Mouse (Mus musculus) gastrocnemius, adult 2 months (tissue): ENCODE results near the gene Prm1. TPM values are rescaled to one million over a fixed set of nuclear protein-coding genes. Genes with fewer than 3 reads are reported as not detected.

ENCODE experiments used
- DNase-seq: peaks from one replicate; pipeline ENCODE4 v3.0.0; 2022
- H3K27ac ChIP-seq: fragments of 200-600 bp; 2 replicates; pipeline ENCODE4 v1.8.1; 2022; ENCODE audit warnings: mild to moderate bottlenecking
- H3K4me3 ChIP-seq: fragments of 200-600 bp; 2 replicates; pipeline ENCODE4 v1.8.1; 2022; ENCODE audit warnings: mild to moderate bottlenecking, moderate library complexity
- CTCF ChIP-seq: fragments of 200-600 bp; IDR thresholded peaks from 2 replicates; pipeline ENCODE4 v1.8.1; 2022; ENCODE audit warnings: antibody characterized with exemption, mild to moderate bottlenecking, moderate library complexity
- intact Hi-C: fragments of 180-260 bp; cut with DNase I; formaldehyde crosslinking; loops from one replicate; pipeline ENCODE4 v1.15.1; 2025
- total RNA-seq, 2 experiments: library from RNA; stranded (reverse); gene quantifications; 2 replicates each; pipeline ENCODE4 v1.2.3; 2021

Gene Prm1
- total RNA-seq, 2 experiments from 2014 or later = not detected

GRCm38 (mm10) chr16:10749226-10749625 lies 56.4 kb downstream of the Prm1 start:
- no peak for TF ChIP-seq CTCF
- no peak for DNase-seq
- intact Hi-C loops = no loop called here
- Histone ChIP-seq H3K27ac (no peak overlapping the region), H3K4me3 (no peak overlapping the region)

Other genes with a start within 250 kb of the Prm1 start
- gene Socs1, start 20.3 kb downstream of the Prm1 start, total RNA-seq = under 1 TPM; 0.33 to 0.61 TPM
- gene Tnp2, start 17.2 kb downstream of the Prm1 start, total RNA-seq = not detected
- not detected for gene Prm3, start 14.9 kb downstream of the Prm1 start, total RNA-seq
- not detected for gene Prm2, start 9.7 kb downstream of the Prm1 start, total RNA-seq
- not detected for gene Gm11172, start 7.1 kb upstream of the Prm1 start, total RNA-seq
- gene Rmi2, start 29.2 kb upstream of the Prm1 start, total RNA-seq = 1 to 10 TPM; 1.2 to 1.9 TPM